Mouse (Mus musculus) neural tube, embryonic 15.5 days (tissue): Measurements from ENCODE around the gene Cd22. TPM values are rescaled to one million over a fixed set of nuclear protein-coding genes. Genes with fewer than 3 reads are reported as not detected.
"Not testable (repeated sequence)": the region's sequence is repeated elsewhere in the genome, so short reads cannot be mapped to it uniquely, and the experiment has no call there.

Experiments
- ATAC-seq: fragments of 200-750 bp; cut with Nextera tagmentation; 2 replicates; pipeline ENCODE4 v1.8.0; 2017; ENCODE audit warnings: mild to moderate bottlenecking, moderate TSS enrichment, moderate library complexity; ENCODE audit not compliant: low FRiP score
- H3K27ac ChIP-seq: fragments of 300-500 bp; sonication (generic); replicated peaks from 2 replicates; pipeline ENCODE4 v1.5.1; 2015; ENCODE audit warnings: mild to moderate bottlenecking, inconsistent platforms
- H3K27me3 ChIP-seq: fragments of 300-500 bp; sonication (generic); replicated peaks from 2 replicates; pipeline ENCODE4 v1.6.1; 2015; ENCODE audit warnings: inconsistent platforms
- H3K36me3 ChIP-seq: fragments of 300-500 bp; sonication (generic); 2 replicates; pipeline ENCODE4 v1.6.1; 2015; ENCODE audit warnings: inconsistent platforms
- H3K4me1 ChIP-seq: fragments of 300-500 bp; sonication (generic); 2 replicates; pipeline ENCODE4 v1.6.1; 2015; ENCODE audit warnings: inconsistent platforms
- H3K4me2 ChIP-seq: fragments of 300-500 bp; sonication (generic); 2 replicates; pipeline ENCODE4 v1.6.1; 2015; ENCODE audit warnings: inconsistent platforms, mild to moderate bottlenecking, moderate library complexity
- H3K4me3 ChIP-seq: fragments of 300-500 bp; sonication (generic); replicated peaks from 2 replicates; pipeline ENCODE4 v1.5.1; 2015; ENCODE audit warnings: mild to moderate bottlenecking, inconsistent platforms
- H3K9ac ChIP-seq: fragments of 300-500 bp; sonication (generic); replicated peaks from 2 replicates; pipeline ENCODE4 v1.6.1; 2015; ENCODE audit warnings: mild to moderate bottlenecking, inconsistent platforms
- H3K9me3 ChIP-seq: fragments of 300-500 bp; sonication (generic); replicated peaks from 2 replicates; pipeline ENCODE4 v1.6.1; 2016; ENCODE audit warnings: inconsistent platforms
- WGBS: fragments of 180-500 bp; shearing (Covaris S2); methylation state at CpG from one replicate; pipeline ENCODE4 v1.1.7; 2015; ENCODE audit warnings: mixed read lengths; 5-methylcytosine and 5-hydroxymethylcytosine counted together
- polyA plus RNA-seq: library from polyadenylated mRNA; unstranded; fragments of >200 nt; fragmentation: Nextera tagmentation; extraction: Ambion mirVana; gene quantifications from 2 replicates; pipeline ENCODE4 v1.2.1, GENCODE M21; 2015

The Cd22 gene
- polyA plus RNA-seq, 1 experiment from 2014 or later: 0.10 TPM

GRCm38 (mm10) chr7:30837277-30837676 lies 42.9 kb downstream of the Cd22 start:
- H3K9me3 ChIP-seq: no peaks in the 10 kb centered on the region
- H3K36me3 ChIP-seq: no peaks in the 10 kb centered on the region
- no peak overlapping the region for H3K4me2 ChIP-seq
- no peak overlapping the region for H3K4me3 ChIP-seq
- H3K27ac ChIP-seq: no peak overlapping the region
- H3K9ac ChIP-seq: no peak overlapping the region
- no peaks in the 10 kb centered on the region for H3K4me1 ChIP-seq
- H3K27me3 ChIP-seq: no peaks in the 10 kb centered on the region
- ATAC-seq: no peak

- not testable (repeated sequence) for H3K4me1 ChIP-seq, H3K36me3 ChIP-seq, H3K27ac ChIP-seq, H3K27me3 ChIP-seq, H3K4me2 ChIP-seq, H3K9ac ChIP-seq, ATAC-seq, H3K9me3 ChIP-seq, H3K4me3 ChIP-seq
- 55% methylated on average over 11 of the region's 11 CpGs for WGBS
These were observed 47.5 kb downstream of the Cd22 start for GRCm38 (mm10) chr7:30832684-30833083.

- Histone ChIP-seq H3K9me3 (no peaks in the 10 kb centered on the region), H3K27ac (no peak overlapping the region), H3K27me3 (no peaks in the 10 kb centered on the region), H3K4me1 (no peaks in the 10 kb centered on the region), H3K4me2 (no peak overlapping the region), H3K4me3 (no peak overlapping the region), H3K9ac (no peak overlapping the region), H3K36me3 (no peaks in the 10 kb centered on the region)
- 75% methylated on average over 14 of the region's 17 CpGs for WGBS
- ATAC-seq: no peak
These were observed 47.9 kb downstream of the Cd22 start for GRCm38 (mm10) chr7:30832261-30832660.

GRCm38 (mm10) chr7:30829428-30829827 lies 50.7 kb downstream of the Cd22 start:
- no peaks in the 10 kb centered on the region for H3K27me3 ChIP-seq
- no peak for ATAC-seq

GRCm38 (mm10) chr7:30828871-30829270 lies 51.3 kb downstream of the Cd22 start:
- ATAC-seq, H3K9me3 ChIP-seq, H3K27me3 ChIP-seq, H3K9ac ChIP-seq, H3K4me1 ChIP-seq, H3K27ac ChIP-seq, H3K4me3 ChIP-seq, H3K36me3 ChIP-seq, H3K4me2 ChIP-seq: not testable (repeated sequence)

More at GRCm38 (mm10) chr7:30829428-30829827, 50.7 kb downstream of the Cd22 start:
- H3K4me1 ChIP-seq: no peaks in the 10 kb centered on the region
- no peak overlapping the region for H3K9ac ChIP-seq
- H3K36me3 ChIP-seq: no peaks in the 10 kb centered on the region
- no peak overlapping the region for H3K4me3 ChIP-seq
- no peaks in the 10 kb centered on the region for H3K9me3 ChIP-seq
- WGBS: 68% methylated on average over 3 of the region's 3 CpGs
- H3K27ac ChIP-seq: no peak overlapping the region
- H3K4me2 ChIP-seq: no peak overlapping the region

GRCm38 (mm10) chr7:30826660-30827059 lies 53.5 kb downstream of the Cd22 start:
- Histone ChIP-seq H3K4me3 (no peak overlapping the region), H3K4me1 (no peaks in the 10 kb centered on the region), H3K27me3 (no peaks in the 10 kb centered on the region), H3K36me3 (no peaks in the 10 kb centered on the region), H3K9me3 (no peaks in the 10 kb centered on the region), H3K9ac (no peak overlapping the region), H3K27ac (no peak overlapping the region), H3K4me2 (no peak overlapping the region)
- ATAC-seq: no peak
- 93% methylated on average over 10 of the region's 10 CpGs for WGBS

GRCm38 (mm10) chr7:30824306-30824705 lies 55.8 kb downstream of the Cd22 start:
- no peak overlapping the region for H3K9ac ChIP-seq
- 95% methylated on average over 3 of the region's 3 CpGs for whole genome bisulfite sequencing
- no peaks in the 10 kb centered on the region for H3K9me3 ChIP-seq
- H3K27ac ChIP-seq: no peak overlapping the region
- H3K4me3 ChIP-seq: no peak overlapping the region
- H3K27me3 ChIP-seq: no peaks in the 10 kb centered on the region
- no peak for ATAC-seq
- no peaks in the 10 kb centered on the region for H3K4me1 ChIP-seq
- H3K36me3 ChIP-seq: no peaks in the 10 kb centered on the region
- no peak overlapping the region for H3K4me2 ChIP-seq

- WGBS: 90% methylated on average over 18 of the region's 18 CpGs
- Histone ChIP-seq H3K4me3 (no peak within 1 kb of the TSS), H3K9ac (no peak within 1 kb of the TSS), H3K9me3 (no peaks in the 10 kb centered on the region), H3K36me3 (no peaks in the 10 kb centered on the region), H3K27me3 (no peaks in the 10 kb centered on the region), H3K4me1 (no peaks in the 10 kb centered on the region), H3K27ac (no peak within 1 kb of the TSS), H3K4me2 (no peak within 1 kb of the TSS)
- ATAC-seq: no peak
These were observed 56.5 kb downstream of the Cd22 start, which contains the start of gene Ffar2 for GRCm38 (mm10) chr7:30823675-30824074. Ffar2 (minus strand) TSS chr7:30823775.

- ATAC-seq: no peak
- Histone ChIP-seq H3K36me3 (no peaks in the 10 kb centered on the region), H3K9ac (no peak overlapping the region), H3K4me3 (no peak overlapping the region), H3K4me2 (no peak overlapping the region), H3K9me3 (no peaks in the 10 kb centered on the region), H3K27me3 (no peaks in the 10 kb centered on the region), H3K4me1 (no peaks in the 10 kb centered on the region), H3K27ac (no peak overlapping the region)
- 74% methylated on average over 5 of the region's 5 CpGs for WGBS
These were observed 58.6 kb downstream of the Cd22 start for GRCm38 (mm10) chr7:30821532-30821931.

GRCm38 (mm10) chr7:30820854-30821445 lies 59.2 kb downstream of the Cd22 start:
- Histone ChIP-seq H3K4me1 (no peaks in the 10 kb centered on the region), H3K27me3 (no peaks in the 10 kb centered on the region), H3K9ac (no peak overlapping the region), H3K36me3 (no peaks in the 10 kb centered on the region), H3K4me3 (no peak overlapping the region), H3K27ac (no peak overlapping the region), H3K9me3 (no peaks in the 10 kb centered on the region), H3K4me2 (no peak overlapping the region)
- no peak for ATAC-seq
- 71% methylated on average over 5 of the region's 7 CpGs for WGBS

- H3K9ac ChIP-seq: no peak overlapping the region
- no peak overlapping the region for H3K27ac ChIP-seq
- ATAC-seq: no peak
- no peaks in the 10 kb centered on the region for H3K36me3 ChIP-seq
- no peaks in the 10 kb centered on the region for H3K9me3 ChIP-seq
- no peaks in the 10 kb centered on the region for H3K27me3 ChIP-seq
- WGBS: 71% methylated on average over 6 of the region's 6 CpGs
- no peak overlapping the region for H3K4me2 ChIP-seq
- H3K4me3 ChIP-seq: no peak overlapping the region
- no peaks in the 10 kb centered on the region for H3K4me1 ChIP-seq
These were observed 60.0 kb downstream of the Cd22 start for GRCm38 (mm10) chr7:30820131-30820530.
